Mouse (Mus musculus): Measurements from ENCODE around the gene Zp3. TPM values are rescaled to one million over a fixed set of nuclear protein-coding genes. Genes with fewer than 3 reads are reported as not detected.
A peak's percentile ranks its signal among the peaks of the same experiment; 100 is the strongest.

The Zp3 gene
- polyA plus RNA-seq, 1 experiment from 2014 or later, result not detected

DNA sequence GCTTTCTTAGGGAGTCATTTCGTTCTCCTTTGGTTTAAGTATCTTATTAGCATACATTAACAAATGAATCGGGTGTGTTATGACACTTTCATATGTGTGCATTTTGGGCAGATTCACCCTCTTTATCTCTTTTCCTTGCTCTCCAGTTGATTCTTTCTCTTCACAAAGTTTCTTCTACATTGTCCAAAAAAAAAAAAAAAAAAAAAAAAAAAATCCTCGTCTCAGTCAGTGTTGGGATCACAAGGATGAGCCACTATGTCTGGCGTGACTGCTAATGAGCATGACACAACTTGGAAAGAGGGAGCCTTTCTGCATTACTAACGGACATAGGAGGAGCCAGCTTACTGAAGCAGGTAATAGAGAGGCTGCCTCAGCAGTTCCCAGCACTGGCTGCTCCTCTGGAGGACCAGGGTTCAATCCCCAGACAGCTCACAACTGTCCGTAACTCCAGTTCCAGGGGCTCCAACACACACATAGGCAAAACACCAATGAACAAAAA is 4.7 kb downstream of the Zp3 start:
- Histone ChIP-seq H3K27me3 (no peaks in the 10 kb centered on the region), H3K27ac (no peak overlapping the region), H3K4me2 (no peak overlapping the region), H3K36me3 (no peaks in the 10 kb centered on the region), H3K9me3 (no peaks in the 10 kb centered on the region), H3K4me3 (no peak overlapping the region), H3K9ac (no peak overlapping the region), H3K4me1 (peaks cover 4% of the 10 kb centered on the region)
- ATAC-seq (ENCODE audit: insufficient number of reproducible peaks, insufficient read depth, low FRiP score, low TSS enrichment, low read depth), result no peak
- WGBS, result 67% methylated on average over 6 of the region's 6 CpGs

DNA sequence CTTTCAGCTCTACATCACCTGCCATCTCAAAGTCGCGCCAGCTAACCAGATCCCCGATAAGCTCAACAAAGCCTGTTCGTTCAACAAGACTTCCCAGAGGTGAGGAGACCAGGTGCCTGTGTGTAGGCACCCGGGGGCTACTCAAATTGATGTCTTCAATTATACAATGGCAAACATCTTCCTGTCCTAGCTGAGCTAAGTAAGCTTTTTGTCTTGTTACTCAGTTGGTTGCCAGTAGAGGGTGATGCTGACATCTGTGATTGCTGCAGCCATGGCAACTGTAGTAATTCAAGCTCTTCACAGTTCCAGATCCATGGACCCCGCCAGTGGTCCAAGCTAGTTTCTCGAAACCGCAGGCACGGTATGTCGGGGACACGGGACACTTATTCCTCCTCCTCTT is 7.3 kb downstream of the Zp3 start:
- H3K4me3 ChIP-seq, result no peak overlapping the region
- no peak overlapping the region for H3K4me2 ChIP-seq
- H3K27ac ChIP-seq, result no peak overlapping the region
- no peaks in the 10 kb centered on the region for H3K27me3 ChIP-seq
- no peaks in the 10 kb centered on the region for H3K36me3 ChIP-seq
- 55% methylated on average over 11 of the region's 11 CpGs for WGBS
- no peaks in the 10 kb centered on the region for H3K9me3 ChIP-seq
- H3K4me1 ChIP-seq, result peaks cover 4% of the 10 kb centered on the region
- no peak for ATAC-seq (ENCODE audit: insufficient number of reproducible peaks, insufficient read depth, low FRiP score, low TSS enrichment, low read depth)
- H3K9ac ChIP-seq, result no peak overlapping the region

DNA sequence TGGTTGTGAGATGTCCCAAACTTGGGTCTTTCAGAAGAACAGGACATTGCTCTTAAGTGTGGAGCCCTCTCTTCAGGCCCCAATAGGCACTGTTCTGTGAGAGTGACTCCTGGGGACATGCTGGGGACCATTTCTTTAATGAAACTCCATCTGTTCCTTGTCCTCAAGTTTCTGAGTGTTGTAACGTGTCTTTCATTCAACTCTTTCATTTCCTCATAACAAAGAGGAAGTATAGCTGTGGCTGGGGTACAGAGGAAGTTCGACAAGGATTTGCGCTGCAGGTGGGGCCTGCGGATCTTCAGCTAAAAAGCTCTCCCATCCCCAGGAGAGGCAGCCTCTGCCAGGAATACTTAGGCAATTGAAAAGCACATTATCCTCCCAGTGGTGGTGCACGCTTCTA is 10.7 kb downstream of the Zp3 start:
- H3K9me3 ChIP-seq, result no peaks in the 10 kb centered on the region
- H3K4me1 ChIP-seq, result peaks cover 4% of the 10 kb centered on the region
- WGBS, result 65% methylated on average over 5 of the region's 5 CpGs
- H3K9ac ChIP-seq, result no peak overlapping the region
- H3K27ac ChIP-seq, result no peak overlapping the region
- no peaks in the 10 kb centered on the region for H3K27me3 ChIP-seq
- no peak overlapping the region for H3K4me3 ChIP-seq
- H3K4me2 ChIP-seq, result no peak overlapping the region
- no peak for ATAC-seq (ENCODE audit: insufficient number of reproducible peaks, insufficient read depth, low FRiP score, low TSS enrichment, low read depth)
- H3K36me3 ChIP-seq, result no peaks in the 10 kb centered on the region

DNA sequence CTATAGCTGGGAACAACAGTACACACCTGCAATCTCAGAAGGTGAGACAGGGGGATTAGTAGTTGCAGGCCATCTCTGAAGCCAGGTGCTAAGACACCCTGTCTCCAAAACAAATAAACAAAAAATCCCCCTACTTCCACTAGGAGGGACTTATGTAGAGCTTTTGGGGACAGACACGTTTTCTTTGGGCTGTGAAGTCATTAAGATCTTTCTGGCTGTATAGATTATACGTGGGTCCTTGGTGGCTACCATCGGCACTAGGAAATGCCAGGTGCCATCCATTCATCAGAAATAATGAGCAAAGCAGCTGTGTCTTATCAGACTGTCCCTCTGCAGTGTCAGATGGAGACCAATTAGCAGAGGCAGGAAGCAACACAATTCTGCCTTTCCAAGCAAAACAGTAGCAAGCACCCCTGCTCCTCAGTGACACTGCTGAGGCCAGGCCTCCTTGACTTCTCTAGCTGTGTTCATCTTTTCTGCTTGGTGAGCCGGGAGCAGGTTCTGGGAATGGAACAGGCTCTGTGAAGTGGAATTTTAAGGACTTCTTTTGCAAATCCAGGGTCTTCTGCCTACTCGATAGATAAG is 13.6 kb downstream of the Zp3 start:
- Histone ChIP-seq H3K4me2 (no peak overlapping the region), H3K4me1 (peaks cover 9% of the 10 kb centered on the region), H3K27ac (no peak overlapping the region), H3K9me3 (no peaks in the 10 kb centered on the region), H3K27me3 (no peaks in the 10 kb centered on the region), H3K9ac (no peak overlapping the region), H3K36me3 (peaks cover 22% of the 10 kb centered on the region), H3K4me3 (no peak overlapping the region)
- ATAC-seq (ENCODE audit: insufficient number of reproducible peaks, insufficient read depth, low FRiP score, low TSS enrichment, low read depth), result no peak
- 68% methylated on average over 5 of the region's 5 CpGs for WGBS

DNA sequence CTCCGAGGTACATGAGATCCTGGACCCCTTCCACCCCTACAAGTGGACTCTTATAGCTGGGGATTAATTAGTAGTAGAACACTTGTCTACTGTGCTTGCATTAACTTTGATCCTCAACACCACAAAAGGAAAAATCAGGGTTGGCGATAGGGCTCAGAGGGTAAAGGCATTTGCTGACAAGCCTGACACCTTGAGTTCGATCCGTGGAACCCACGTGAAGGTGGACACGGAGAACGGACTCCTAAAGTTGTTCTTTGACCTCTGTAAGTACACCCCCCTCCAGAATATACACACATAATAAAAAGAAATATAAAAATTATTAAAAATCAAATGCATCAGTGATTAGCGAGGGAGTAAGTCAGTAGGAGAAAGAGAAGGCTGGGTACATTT is 14.4 kb downstream of the Zp3 start:
- ATAC-seq (ENCODE audit: insufficient number of reproducible peaks, insufficient read depth, low FRiP score, low TSS enrichment, low read depth), result no peak
- peak overlapping the region; percentile 78 for H3K4me3 ChIP-seq
- no peak overlapping the region for H3K9ac ChIP-seq
- no peaks in the 10 kb centered on the region for H3K9me3 ChIP-seq
- no peak overlapping the region for H3K27ac ChIP-seq
- H3K4me2 ChIP-seq, result no peak overlapping the region
- H3K36me3 ChIP-seq, result peaks cover 30% of the 10 kb centered on the region
- H3K27me3 ChIP-seq, result no peaks in the 10 kb centered on the region
- WGBS, result 64% methylated on average over 8 of the region's 8 CpGs
- peaks cover 9% of the 10 kb centered on the region for H3K4me1 ChIP-seq

DNA sequence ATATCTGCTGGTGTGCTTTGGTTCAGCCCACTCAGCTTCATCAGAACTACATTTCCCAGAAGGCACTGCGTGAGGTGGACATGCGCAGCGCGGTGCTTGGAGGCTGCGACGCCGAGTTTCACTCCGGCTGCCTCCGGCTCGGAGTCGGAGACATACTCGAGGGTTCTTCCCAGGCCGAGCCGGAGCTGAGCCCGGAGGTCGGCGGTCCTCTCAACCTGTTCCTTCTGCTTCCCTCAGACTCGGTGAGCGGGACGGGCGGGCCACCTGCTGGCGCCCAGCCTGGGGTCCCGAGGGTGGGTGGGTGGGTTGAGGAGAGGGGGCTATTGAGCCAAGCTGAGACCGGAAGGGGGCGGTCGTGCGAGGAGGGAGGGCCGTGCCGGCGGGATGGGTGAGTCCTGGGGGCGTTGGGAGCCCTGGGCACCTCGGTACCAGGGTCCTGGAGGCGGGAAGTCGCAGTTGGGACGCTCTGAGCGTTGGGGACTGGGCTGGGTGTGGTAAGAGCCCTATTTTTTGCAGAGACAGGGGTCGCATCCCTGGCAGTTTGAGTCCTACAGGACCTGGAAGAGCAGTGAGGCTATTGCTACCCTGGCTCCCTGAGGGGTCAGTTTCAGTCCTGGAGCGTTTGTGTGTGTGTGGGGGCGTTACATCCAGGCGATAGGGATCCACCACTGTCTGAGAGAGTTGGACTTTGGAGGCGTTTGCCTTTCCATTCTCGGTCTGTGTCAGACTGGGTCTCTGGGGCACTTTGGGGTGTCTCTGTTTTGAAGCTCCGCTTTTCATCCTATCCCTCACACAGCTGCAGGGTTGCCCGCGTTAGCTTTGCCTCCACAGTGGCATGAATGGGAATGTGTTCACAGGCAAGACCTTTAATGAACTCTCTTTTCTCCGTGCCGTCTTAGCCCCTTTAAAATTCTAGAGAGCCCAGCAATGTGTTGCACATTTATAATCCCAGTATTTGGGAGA is 15.1 kb downstream of the Zp3 start, which contains the start of gene Dtx2:
Gene Dtx2 (plus strand): TSS at position 76 of the 963 bp plus-strand sequence.
- Histone ChIP-seq H3K9me3 (no peaks in the 10 kb centered on the region), H3K36me3 (peaks cover 37% of the 10 kb centered on the region), H3K4me2 (peak within 1 kb of the TSS; percentile 82), H3K4me1 (peaks cover 9% of the 10 kb centered on the region), H3K27ac (peak within 1 kb of the TSS; percentile 89), H3K27me3 (no peaks in the 10 kb centered on the region), H3K9ac (peak within 1 kb of the TSS; percentile 90), H3K4me3 (peak within 1 kb of the TSS; percentile 78)
- WGBS, result 1% methylated on average over 47 of the region's 47 CpGs
- peak; percentile 89 for ATAC-seq (ENCODE audit: insufficient number of reproducible peaks, insufficient read depth, low FRiP score, low TSS enrichment, low read depth)

DNA sequence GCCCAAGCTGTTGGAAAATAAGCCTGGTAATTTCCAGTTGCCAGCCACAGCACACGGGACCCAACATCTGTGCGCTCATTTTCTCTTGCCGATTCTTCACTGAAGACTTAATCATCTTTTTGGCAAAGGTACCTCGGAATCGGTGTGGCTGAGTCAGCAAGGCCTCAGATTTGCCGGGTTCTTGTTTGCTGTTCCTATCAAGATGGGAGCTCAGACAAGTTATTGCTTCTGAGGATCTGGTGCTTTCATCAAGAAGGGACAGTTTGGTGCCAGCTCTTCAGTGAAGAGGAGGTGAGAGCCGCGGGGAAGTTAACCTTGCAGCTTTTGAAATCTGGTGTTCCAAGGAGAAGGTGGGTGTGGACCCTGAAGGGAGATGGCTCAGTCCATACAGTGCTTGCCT is 16.3 kb downstream of the Zp3 start:
- Histone ChIP-seq H3K4me1 (peaks cover 9% of the 10 kb centered on the region), H3K9ac (no peak overlapping the region; the same call in 1 of the 2 replicates), H3K36me3 (peaks cover 42% of the 10 kb centered on the region), H3K27me3 (no peaks in the 10 kb centered on the region), H3K9me3 (no peaks in the 10 kb centered on the region), H3K4me2 (peak overlapping the region; percentile 82), H3K4me3 (0 out of 2 replicates have a peak overlapping the region, but pooled peaks have one; percentile 78), H3K27ac (no peak overlapping the region)
- WGBS, result 90% methylated on average over 8 of the region's 8 CpGs
- ATAC-seq (ENCODE audit: insufficient number of reproducible peaks, insufficient read depth, low FRiP score, low TSS enrichment, low read depth), result no peak

DNA sequence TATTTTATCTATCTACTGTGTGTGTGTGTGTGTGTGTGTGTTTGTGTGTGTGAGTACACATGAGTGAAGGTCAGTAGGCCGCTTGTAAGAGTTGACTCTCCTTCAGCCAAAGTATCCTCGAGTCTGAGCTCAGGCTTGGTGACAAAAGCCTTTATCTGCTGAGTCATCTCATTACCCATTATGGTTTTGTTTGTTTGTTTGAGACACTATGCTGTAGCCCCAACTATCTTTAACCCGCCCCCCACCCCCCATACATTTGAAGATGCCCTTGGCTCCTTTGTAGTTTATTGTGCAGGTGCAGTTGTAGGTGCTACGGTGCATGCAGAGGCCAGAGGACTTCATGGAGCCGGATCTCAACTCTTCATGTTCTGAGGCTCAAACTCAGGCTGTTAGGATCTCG is 21.3 kb downstream of the Zp3 start:
- Histone ChIP-seq H3K27ac (no peak overlapping the region), H3K4me3 (no peak overlapping the region), H3K4me1 (peaks cover 23% of the 10 kb centered on the region), H3K36me3 (peaks cover 56% of the 10 kb centered on the region), H3K9me3 (no peaks in the 10 kb centered on the region), H3K27me3 (no peaks in the 10 kb centered on the region), H3K4me2 (no peak overlapping the region), H3K9ac (no peak overlapping the region)
- ATAC-seq (ENCODE audit: insufficient number of reproducible peaks, insufficient read depth, low FRiP score, low TSS enrichment, low read depth), result no peak
- 99% methylated on average over 6 of the region's 6 CpGs for WGBS

DNA sequence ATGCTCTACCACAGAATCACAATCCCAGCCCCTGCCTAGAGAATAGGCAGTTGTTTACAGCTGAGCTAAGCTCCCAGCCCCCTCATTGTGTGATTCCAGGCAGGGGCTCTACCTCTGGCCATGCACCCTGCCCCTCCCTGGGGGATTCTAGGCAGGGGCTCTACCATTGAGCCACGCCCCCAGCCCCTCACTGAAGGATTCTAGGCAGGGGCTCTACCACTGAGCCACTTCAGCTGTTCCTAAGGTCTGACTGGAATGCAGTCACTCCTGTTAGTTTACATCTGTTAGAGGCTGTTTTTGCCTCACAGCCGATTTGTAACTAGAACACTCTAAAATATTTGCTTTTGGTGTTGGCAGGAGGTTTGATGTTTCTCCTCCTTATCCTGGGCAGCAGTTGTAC is 22.4 kb downstream of the Zp3 start:
- no peak for ATAC-seq (ENCODE audit: insufficient number of reproducible peaks, insufficient read depth, low FRiP score, low TSS enrichment, low read depth)
- H3K9me3 ChIP-seq, result no peaks in the 10 kb centered on the region
- H3K9ac ChIP-seq, result no peak overlapping the region
- peaks cover 46% of the 10 kb centered on the region for H3K36me3 ChIP-seq
- H3K4me2 ChIP-seq, result no peak overlapping the region
- 54% methylated on average over 2 of the region's 2 CpGs for WGBS
- H3K4me3 ChIP-seq, result no peak overlapping the region
- peaks cover 23% of the 10 kb centered on the region for H3K4me1 ChIP-seq
- peak overlapping the region; percentile 44; the same call in 1 of the 2 replicates for H3K27ac ChIP-seq
- H3K27me3 ChIP-seq, result no peaks in the 10 kb centered on the region

DNA sequence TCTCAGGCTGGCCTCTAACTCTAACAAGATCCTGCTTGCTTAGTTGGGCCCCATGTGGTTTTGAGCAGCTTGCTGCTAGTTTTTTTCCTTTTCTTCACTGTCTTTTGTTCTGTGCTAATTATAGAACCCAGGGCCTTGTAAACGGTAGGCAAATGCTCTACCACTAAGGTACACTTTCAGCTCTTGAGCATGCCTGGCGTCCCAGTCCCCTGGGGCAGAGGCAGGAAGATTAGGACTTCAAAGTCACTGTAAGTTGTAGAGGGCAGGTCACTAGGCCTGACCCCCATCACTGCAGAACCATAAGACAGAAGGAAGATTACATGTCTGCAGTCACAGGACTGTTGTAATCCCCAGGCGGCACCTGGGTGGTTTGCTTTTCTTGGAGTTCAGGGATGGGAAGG is 22.9 kb downstream of the Zp3 start:
- no peaks in the 10 kb centered on the region for H3K9me3 ChIP-seq
- WGBS, result 21% methylated on average over 3 of the region's 3 CpGs
- peak overlapping the region; percentile 44; the same call in 1 of the 2 replicates for H3K27ac ChIP-seq
- no peak overlapping the region for H3K4me2 ChIP-seq
- no peaks in the 10 kb centered on the region for H3K27me3 ChIP-seq
- peaks cover 42% of the 10 kb centered on the region for H3K36me3 ChIP-seq
- H3K4me1 ChIP-seq, result peaks cover 23% of the 10 kb centered on the region
- no peak overlapping the region for H3K4me3 ChIP-seq
- no peak overlapping the region for H3K9ac ChIP-seq
- ATAC-seq (ENCODE audit: insufficient number of reproducible peaks, insufficient read depth, low FRiP score, low TSS enrichment, low read depth), result no peak

DNA sequence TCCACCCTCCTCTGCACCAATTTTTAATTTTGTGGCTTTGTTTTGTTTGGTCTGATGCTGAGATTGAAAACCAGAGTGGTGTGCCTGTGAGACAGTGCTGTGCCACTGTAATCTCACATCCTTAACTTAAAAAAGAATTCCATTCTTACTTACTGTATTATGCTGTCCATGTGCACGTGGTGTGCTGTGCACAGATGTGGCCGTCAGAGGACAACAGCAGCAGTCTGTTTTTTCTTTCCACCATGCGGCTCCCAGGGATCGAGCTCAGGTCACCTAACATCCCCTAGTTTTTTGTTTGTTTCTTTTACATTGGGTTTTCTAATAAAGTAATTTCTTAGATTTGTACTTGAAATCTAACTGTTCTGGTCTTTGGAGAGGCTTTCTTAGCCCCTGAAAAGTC is 24.6 kb downstream of the Zp3 start:
- WGBS, result 67% methylated on average over 4 of the region's 4 CpGs
- ATAC-seq (ENCODE audit: insufficient number of reproducible peaks, insufficient read depth, low FRiP score, low TSS enrichment, low read depth), result no peak
- Histone ChIP-seq H3K36me3 (peaks cover 28% of the 10 kb centered on the region), H3K4me2 (no peak overlapping the region), H3K9me3 (no peaks in the 10 kb centered on the region), H3K4me1 (peaks cover 23% of the 10 kb centered on the region), H3K9ac (no peak overlapping the region), H3K27me3 (no peaks in the 10 kb centered on the region), H3K4me3 (no peak overlapping the region), H3K27ac (no peak overlapping the region)

DNA sequence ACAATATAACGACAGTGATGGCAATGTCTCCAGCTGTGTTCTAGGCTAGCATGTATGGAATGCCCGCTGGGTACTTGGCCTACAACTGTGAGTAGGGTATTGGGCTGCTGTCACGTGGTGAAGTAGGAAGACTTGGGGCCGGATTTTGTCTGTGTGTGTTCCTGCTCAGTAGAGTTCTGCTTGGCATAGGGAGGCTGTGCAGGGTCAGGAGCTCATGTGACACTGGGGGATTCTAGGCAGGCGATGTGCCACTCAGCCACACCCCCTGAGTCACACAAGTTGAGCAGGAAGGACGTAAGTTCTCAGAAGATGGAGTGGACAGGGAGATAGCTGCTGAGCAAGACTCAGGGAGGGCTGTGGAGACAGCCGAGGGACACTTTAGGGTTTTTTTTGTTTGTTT is 27.8 kb downstream of the Zp3 start:
- no peaks in the 10 kb centered on the region for H3K27me3 ChIP-seq
- WGBS, result 77% methylated on average over 7 of the region's 7 CpGs
- H3K4me2 ChIP-seq, result no peak overlapping the region
- H3K4me3 ChIP-seq, result no peak overlapping the region
- no peak for ATAC-seq (ENCODE audit: insufficient number of reproducible peaks, insufficient read depth, low FRiP score, low TSS enrichment, low read depth)
- H3K27ac ChIP-seq, result no peak overlapping the region
- H3K4me1 ChIP-seq, result peaks cover 17% of the 10 kb centered on the region
- H3K9ac ChIP-seq, result no peak overlapping the region
- peaks cover 33% of the 10 kb centered on the region for H3K36me3 ChIP-seq
- H3K9me3 ChIP-seq, result no peaks in the 10 kb centered on the region

Data from embryonic facial prominence, embryonic 13.5 days (tissue).